Mouse (Mus musculus) naive thymus-derived CD4-positive, alpha-beta T cell, adult 2 months (primary cell): ENCODE measurements around the gene Mrtfb.
A peak's percentile ranks its signal among the peaks of the same experiment; 100 is the strongest.

Experiments used
- DNase-seq: peaks from one replicate; pipeline ENCODE4 v3.0.0-alpha.2; 2011; ENCODE audit warnings: low read depth

The Mrtfb gene

DNA sequence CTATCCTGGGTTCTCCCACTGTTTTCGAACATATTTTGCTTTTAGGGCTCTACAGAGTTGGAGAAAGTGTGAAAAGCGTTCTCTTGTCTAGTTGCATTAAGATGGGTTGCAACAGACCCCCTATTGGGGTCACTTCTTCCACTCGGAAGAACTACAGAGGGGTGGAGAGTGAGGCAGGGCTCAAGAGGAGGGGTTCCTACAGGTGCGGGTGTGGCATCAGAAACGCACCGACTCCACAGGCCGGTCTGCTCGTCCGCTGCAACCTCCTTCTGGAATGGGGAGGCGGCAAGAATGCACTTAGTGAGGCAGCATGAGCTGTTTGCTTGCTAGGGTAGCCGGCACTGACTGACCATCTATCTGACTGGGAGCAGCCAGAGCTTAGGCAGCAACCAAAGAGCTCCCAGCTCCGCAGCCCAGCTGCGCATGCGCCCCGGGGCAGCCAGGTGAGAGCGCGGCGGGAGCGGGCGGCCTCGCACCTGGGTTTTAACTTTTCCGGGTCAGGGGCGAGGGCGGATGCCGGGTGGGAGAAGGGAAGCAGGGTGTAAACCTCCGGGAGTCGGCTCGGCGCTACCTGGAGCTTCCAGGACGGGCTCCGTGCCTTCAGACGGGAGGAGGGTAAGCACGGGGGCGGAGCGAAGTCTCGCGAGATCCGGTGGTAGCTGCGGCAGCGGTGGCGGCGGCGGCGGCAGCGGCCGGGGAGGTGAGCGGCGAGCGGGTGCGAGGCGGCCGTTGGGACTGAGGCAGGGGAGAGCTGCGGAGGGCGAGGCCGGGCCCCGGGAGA lies at the start of gene Mrtfb:
Gene Mrtfb (plus strand): TSS at position 627 of the 781 bp plus-strand sequence.
- peak; percentile 96 for DNase-seq

DNA sequence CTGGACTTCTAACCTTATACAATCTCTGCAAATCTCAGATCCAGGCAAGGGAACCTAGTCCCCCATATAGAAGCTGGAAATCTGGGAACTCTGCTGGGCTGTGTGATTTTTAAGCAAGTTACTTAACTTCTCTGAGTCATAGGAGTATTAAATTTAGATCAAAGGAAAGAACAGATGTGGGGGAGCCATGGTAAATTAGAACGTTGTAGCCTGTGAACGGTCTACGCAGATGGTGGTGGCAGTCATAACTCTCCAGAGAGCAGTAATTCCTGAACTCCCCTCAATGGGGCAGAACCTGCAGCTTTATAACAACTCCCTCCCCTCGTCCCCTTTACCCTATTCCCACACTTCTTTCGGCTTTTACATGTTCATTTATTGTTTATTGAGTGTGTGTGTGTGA lies 48.6 kb upstream of the Mrtfb start:
- no peak for DNase-seq

DNA sequence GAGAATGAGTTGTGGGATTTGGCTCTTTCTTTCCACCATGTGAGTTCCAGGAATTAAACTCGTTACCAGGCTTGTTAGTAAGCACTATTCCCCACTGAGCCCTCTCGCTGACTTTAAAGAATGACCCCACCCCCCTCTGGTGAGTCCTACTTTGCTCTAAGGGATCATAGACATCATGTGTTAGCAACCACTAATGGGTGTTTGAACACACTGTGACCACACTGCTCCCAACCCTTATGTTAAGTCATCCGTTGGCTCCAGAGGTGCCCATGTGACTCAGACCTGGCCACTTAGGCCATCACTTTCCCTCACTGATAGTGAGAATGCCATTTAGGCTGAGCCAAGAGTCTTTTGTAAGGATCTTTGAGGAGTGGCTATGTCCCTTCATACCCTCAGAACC lies 48.2 kb upstream of the Mrtfb start:
- DNase-seq, result no peak

DNA sequence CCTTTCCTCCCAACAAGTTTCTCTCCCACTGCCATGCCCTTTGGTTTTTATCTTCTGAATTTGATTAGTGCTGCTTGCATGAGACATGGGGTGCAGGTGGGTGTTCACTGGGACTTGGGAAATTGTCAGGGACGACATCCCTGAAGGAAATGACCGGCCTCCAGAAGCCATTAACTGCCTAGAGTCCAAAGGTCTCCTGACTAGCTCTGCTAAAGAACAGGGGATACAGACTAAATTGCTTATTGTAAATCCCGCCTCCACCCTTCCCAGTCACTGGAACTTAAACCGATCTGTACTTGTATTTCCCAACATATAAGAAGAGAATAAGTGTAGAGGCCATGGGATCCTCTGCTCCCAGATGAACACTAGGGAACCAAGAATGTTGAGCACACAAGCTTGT lies 43.5 kb upstream of the Mrtfb start:
- DNase-seq, result no peak

DNA sequence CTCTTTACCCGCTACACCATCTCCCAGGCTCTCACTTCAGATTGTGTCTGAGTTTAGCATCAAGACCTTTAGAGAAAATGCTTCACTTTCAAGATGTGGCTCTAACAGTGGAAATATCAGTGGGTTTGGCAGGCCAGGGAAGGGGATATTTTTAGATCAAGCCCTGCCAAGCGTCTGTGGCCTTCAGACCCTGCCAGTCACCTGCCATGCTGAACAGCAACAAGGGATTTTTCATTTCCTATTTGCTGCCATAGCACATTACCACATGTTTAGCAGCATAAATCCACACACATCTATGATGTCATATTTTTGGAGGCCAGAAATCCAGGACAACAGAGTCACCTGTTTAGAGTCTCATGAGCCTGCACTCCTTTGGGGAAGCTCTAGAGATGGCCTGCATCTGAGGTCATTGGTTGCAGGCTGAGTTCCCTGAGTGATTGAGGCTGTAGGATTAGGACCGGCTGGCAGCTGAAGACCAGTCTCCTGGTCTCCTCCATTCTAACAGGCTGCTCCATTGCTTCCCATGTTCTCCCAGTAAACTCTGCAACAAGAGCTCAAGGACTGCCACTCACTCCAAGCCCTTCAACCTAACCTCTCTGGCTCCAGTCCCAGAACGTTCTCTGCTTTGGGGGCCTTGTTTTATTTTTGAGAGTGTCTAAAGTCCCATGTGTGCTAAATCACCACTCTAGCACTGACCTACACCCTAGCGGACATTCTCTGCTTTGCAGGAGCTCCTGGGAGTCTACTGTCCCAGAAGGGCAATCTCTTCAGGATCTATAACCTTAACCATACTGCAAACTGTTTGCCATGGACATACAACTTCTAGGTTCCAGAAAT lies 39.9 kb upstream of the Mrtfb start:
- no peak for DNase-seq

DNA sequence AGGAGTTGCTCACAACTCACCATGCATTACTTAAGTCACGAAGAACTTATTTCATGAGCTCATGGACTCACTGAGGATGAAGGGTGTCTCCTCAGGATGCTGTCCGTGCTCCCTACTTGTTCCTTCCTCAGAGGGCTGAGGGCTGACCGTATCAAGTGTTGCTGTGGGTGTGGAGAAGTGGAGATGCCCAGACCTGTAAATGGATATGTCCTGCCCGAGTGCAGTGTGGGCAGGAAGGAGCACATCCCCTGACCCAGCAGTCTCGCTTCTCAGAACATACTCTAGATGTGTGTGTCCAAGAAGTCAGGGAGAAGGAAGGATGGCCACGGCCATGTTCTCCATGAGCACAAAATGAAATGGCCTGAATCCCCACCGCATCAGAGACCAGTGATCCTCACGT lies 38.3 kb upstream of the Mrtfb start:
- DNase-seq, result no peak

DNA sequence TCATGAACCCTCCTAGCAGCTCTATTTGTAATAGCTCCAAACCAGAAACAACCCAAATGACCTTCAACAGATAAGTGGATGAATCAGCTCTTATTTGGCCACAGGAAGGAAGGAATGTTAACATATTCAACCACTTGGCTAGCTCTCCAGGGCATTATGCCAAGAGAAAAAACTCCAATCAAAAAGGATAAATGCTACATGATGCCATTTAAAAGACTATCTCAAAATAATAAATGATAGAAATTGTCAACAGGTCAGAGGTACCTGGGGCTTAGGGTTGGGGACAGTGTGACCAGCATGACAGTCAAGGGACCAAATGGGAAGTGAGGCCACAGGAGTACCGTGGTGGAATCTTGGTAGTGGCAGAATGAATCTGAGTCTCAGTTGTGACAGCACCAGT lies 34.8 kb upstream of the Mrtfb start:
- DNase-seq, result no peak

DNA sequence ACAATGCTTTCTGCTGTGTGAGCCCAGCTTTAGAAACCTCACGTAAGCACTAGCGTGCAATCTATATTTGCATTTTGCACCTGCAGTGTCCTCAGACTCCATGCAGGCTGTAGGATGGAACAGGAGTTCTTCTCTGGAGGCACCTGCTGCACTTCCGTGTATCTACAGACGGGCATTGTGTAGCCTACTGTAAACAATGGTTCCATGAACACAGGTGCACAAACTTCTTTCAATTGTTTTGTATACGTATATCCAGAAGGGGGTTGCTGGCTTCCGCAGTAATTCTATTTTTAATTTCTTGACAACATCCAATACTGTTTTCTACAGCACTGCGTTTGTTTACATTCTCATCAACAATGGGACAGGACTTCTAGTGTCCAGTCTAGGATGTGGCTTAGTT lies 24.2 kb upstream of the Mrtfb start:
- no peak for DNase-seq

DNA sequence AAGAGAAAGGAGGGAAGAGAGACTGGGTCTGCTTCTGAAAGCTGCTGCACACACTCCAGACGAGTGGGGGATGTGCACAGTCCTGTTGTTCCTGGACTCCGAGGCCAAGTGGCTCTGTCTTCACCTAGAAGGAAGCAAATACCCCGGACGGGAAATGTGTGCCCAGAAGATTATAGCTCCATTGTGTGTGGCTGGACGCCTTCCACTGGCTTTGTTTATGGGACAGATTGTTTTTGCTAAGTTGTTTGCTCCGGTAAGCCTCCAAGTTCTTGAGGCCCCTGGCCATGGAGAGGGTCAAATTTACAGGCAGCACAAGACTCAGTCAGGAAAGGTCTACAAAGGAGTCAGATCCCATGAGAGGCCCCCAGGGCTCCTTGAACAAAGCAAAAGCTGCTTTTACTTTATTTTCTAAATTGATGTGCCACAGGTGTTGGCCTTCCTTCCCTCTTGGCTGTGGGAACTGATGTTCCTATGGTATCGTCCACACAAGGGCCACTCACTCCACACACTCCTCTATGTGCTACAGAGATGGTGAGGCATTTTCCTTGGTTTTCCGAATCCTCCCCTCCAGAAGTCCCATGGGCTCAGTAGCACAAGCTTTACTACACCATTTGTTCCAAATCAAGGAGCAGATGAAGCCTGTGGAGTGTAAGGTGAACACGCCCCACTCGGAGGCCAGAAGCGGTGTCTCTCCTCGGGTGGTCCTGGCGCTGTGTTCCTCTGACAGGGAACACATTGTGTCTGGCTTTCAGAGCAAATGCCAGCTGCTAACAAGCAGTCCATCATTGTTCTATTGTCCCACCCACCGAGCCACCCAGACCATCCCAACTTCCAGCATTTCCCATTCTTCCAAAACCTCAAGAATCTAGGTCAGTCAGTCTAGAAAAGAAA lies 23.1 kb upstream of the Mrtfb start:
- no peak for DNase-seq

DNA sequence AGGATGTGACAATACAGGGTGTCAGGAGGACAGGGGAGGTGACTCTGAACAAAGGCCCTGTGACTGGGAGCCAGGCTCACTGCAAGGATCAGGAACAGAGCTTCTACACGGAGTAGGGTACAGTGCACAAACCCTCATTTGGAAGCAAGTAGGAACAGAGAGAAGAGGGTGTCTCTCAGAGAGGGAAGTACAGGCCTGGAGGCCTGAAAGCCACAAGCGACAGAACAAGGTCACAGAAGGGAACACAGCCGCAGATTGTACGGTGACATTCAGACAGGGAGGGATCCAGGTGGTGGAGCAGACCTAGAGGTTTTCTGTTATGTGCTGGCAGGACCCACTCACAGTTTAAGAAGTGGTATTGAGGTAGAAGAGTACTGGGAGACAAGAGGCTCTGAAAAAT lies 17.2 kb upstream of the Mrtfb start:
- no peak for DNase-seq

DNA sequence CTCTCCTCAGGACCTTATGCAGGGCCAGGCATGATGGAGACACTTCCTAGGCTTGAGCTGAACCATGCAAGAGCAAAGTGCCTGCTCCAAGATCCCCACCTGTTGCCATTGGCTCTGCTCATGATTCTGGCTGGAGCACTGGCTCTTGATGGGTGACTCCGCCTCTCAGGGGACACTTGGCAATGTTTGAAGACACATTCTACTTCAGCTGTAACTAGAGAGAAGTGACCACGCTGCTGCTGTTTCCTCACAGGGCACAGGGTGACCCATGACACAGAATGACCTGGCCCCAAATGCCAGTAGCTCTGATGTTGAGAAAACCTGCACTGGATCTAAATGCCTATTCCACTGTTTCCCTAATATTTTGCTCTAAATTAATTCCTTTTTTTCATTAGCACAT lies 16.7 kb upstream of the Mrtfb start:
- DNase-seq, result no peak

DNA sequence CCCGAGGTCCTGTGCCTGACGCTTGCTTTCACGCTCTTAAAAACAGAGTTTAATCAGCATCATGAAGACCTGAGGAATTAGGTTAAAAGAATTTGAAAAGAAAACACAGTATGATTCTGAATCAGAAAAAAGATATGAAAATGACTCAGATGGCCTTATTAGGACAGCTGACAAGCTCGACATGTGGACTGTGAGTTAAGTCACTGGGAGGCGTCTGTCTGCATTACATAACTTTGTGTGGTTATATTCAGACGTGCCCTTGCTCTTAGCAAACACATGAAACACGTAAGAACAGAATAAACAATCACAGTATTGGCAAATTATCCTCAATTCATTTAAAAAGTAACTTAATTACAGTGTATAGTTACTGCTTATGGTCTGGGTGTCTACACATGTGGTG lies 16.0 kb upstream of the Mrtfb start:
- no peak for DNase-seq

DNA sequence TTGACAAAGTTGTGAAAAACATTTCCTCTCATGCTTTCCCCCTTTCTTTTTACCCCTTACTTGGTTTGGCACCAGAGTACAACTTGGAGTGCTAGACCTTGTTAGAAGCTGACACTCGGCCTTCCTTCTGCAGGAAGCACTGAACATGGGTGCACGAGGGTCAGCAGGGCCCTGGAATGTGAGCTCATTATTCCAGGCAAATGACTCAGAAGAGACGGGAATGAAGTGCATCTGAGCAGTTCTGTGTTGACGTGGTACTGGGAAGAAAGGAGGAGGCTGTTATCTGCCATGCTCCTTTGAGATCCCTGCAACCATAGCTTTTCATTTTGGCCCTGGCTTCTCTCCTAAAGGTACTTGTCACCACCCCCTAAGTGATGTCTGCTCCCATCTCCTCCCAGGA lies 10.6 kb upstream of the Mrtfb start:
- no peak for DNase-seq

DNA sequence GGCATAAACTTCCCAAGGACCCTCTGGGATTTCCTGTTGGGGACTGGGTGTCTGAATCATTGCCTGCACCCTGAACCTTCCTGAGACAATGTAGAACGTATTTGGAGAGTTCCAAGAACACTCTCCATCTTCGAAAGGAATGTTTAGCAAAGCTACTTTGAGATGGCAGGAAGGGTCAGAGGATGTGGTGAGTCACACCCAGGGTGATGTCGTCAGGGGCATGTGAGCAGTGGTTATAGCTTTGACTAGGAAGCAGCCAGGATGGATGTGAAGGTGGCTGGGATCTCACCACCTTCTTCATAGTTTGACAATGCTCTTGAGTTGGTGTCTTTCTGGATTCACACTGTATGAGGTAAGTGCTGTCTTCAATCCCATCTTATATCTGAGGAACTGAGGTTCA lies 9.4 kb upstream of the Mrtfb start:
- no peak for DNase-seq

DNA sequence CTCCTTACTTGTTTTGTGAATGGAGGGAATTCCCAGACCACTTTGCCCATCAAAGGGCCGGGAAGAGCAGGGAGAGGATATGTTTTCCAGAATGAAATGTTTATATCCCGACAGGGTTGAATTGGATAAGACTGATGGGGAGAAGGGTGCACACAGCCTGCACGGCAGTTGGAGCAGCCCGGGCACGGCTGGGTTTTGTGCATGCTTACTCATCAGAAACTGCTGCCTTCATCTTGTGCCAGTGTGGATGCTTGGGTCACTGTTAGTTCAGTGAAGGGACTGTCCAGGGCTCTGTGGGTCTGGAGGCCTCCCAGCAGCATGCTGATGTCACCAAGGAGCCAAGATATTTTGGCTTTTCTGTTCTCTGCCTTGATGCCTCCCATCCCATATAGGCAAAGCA lies 6.2 kb upstream of the Mrtfb start:
- DNase-seq, result no peak

DNA sequence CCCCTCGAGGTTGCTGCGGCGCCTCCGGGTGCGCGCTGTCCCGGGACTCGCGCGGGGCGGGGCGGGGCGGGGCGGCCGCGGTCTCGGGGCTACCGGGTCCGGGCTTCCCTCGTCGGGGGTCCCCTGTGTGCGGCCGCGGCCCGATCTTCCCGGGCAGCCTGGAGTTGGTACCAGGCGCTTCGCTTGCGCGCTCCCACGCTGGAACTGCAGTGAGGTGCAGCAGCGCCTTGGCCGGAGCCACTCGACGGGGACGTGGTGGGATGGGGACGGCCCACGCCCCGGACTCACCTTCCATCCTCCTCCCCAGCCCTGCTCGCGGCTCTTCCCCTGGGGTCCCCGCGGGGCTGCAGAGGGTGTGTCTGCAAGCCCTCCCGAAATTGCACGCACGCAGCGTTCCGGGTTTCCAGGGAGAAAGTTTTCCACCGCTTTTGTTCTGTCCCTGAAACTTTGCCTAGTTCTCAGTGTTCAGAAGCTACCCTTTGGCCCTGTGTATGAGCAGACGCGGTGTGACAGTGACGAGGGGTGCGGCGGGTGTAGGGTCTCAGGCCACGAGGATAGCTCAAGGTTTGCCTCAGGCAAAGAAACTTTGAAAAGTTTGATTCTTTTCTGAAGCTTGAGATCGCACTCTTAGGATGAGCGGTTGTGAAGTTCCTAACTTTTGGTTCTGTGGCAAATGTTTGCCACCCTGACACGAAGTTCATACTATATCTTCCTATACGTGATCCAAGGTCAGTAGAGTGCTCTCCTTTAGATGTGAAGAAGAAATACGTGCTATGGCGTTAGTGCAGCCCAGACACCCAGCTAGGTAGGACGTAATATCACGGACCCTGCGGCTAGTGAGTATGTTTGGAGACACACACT lies 616 bp downstream of the Mrtfb start:
- peak; percentile 31 for DNase-seq

DNA sequence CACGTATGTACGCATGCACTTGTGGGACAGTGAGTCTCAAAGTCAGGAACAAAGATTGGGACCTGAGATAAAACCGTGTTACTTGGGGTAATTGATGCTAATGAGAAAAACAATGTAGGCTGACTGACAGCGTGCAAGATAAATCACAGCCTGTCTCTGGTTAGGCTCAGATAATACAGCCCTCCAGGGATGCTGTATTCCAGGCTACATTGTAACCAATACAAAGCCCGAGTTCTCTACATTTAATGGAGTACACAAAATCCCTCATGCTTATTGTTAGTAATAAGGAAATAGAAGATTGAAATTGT lies 1.2 kb downstream of the Mrtfb start:
- DNase-seq, result no peak

DNA sequence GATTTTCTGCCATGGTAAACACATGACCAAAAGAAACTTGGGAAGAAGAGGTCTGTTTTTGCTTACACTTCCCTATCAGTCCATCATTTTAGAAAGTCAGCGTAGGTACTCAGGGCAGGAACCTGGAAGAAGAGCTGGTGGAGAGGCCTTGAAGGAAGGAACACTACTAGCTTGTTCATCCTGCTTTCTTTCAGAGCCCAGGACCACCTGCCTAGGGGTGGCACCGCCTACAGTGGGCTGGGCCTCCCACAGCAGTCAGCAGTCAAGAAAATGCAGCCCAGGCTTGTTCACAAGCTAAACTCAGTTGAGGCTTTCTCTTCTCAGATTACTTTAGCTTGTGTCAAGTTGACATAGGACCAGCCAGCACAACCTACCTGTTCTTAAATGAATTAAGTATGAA lies 2.7 kb downstream of the Mrtfb start:
- DNase-seq, result no peak

DNA sequence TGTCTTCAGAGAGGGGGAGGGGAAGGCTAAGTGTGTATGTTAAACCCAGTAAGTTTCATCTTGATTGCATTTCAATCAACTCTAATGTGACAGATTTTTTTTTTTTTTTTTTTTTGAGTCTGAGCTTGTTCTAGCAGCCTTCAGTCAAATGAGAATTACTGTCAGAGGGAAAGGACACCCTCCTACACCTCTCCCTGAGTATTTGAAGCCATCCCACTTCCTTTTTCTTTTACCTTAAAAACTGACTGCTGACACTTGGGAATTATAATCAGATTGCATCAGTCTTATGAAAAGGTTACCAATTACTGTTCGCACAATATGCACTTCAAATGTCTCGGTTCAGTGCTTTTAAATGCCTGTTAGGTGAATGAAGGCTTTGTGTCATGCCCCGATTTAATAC lies 10.0 kb downstream of the Mrtfb start:
- no peak for DNase-seq

DNA sequence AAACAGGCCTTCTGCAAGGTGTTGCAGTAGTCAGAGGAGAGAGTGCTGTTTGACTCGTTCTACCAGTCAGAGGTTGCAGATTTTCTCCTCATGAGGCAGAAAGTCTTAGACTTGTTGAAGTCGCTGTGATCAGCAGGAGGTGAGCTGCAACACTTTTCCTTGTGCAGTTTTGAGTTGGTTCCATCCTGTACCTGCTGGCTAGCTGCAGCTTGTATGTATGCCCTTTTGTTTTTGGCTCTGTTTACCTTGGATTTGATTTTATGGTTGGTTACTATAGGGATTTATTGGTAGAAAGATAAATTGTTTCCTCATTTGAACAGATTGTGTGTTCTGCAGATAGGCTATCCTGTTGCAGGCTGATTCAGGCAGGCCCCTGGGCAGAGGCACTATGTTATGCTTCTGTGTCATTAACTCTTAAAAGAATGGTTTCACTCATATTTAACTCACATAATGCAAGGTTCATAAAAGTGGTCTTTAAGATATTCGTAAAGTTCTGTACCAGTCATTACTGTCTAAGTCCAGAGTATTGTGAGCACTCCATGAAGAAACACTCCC lies 11.1 kb downstream of the Mrtfb start:
- no peak for DNase-seq

DNA sequence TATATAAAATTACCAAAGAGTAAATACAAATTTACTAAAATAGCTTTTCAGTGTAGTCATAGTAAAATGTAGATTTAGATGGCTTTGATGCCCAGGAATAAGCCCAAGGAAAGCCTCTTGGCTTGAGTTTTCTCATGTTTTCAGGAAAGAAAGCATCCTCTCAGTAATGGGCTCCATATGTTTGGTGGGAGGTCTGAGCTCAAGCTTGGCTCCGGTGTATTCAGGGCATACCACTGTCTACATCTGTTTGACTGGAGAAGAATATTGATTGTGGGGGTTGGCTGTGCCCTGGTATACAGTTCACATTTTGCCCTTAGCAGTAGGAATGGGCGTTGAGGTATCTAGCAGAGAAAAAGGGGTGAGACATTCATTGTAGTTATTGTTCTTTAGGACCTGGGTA lies 13.1 kb downstream of the Mrtfb start:
- DNase-seq, result no peak

DNA sequence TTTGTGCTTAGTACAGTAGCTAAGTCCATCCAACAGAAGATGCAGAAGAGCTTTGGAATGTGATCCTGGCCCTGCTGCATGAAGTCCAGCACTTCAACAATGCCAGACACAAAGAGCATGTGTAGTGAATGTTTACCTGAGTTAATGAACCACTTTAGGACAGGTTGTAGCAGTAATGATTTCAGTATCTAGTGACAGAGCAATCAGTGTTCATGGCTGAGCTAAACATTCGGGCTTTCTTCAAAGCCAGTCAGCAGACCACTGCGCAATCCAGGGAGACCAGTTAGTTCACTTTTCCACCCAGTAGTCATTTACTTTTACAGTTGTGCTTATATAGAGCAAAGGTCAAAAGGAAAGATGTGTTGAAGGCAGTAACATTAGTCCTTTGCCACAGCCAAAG lies 20.0 kb downstream of the Mrtfb start:
- DNase-seq, result no peak
